Mouse (Mus musculus) retina, postnatal 1 day (tissue): ENCODE data around the gene Ina.

Experiments used
- DNase-seq: peaks from one replicate; pipeline ENCODE4 v3.0.0-alpha.2; 2012

Ina gene

GRCm38 (mm10) chr19:47016487-47016886, 2.0 kb downstream of the Ina start:
- peak; percentile 85 for DNase-seq

- peak; percentile 30 for DNase-seq
These were observed 3.3 kb downstream of the Ina start for GRCm38 (mm10) chr19:47017831-47018230.

GRCm38 (mm10) chr19:47018330-47018729, 3.8 kb downstream of the Ina start:
- DNase-seq, result no peak

- peak; percentile 63 for DNase-seq
These were observed 4.8 kb downstream of the Ina start for GRCm38 (mm10) chr19:47019326-47019725.

GRCm38 (mm10) chr19:47022709-47023108, 8.2 kb downstream of the Ina start:
- no peak for DNase-seq

- no peak for DNase-seq
These were observed 9.0 kb downstream of the Ina start for GRCm38 (mm10) chr19:47023546-47023945.

GRCm38 (mm10) chr19:47024954-47025353, 10.5 kb downstream of the Ina start:
- no peak for DNase-seq

GRCm38 (mm10) chr19:47026513-47026912, 12.0 kb downstream of the Ina start:
- no peak for DNase-seq

- DNase-seq, result peak; percentile 16
These were observed 15.3 kb downstream of the Ina start for GRCm38 (mm10) chr19:47029796-47030195.

- DNase-seq, result no peak
These were observed 17.3 kb downstream of the Ina start for GRCm38 (mm10) chr19:47031770-47032169.

GRCm38 (mm10) chr19:47034916-47035315, 20.4 kb downstream of the Ina start:
- DNase-seq, result no peak

- no peak for DNase-seq
These were observed 22.1 kb downstream of the Ina start for GRCm38 (mm10) chr19:47036596-47036995.

GRCm38 (mm10) chr19:47040720-47041473, 26.4 kb downstream of the Ina start:
- DNase-seq, result no peak

- peak; percentile 42 for DNase-seq
These were observed 29.1 kb downstream of the Ina start for GRCm38 (mm10) chr19:47043608-47044007.

- peak; percentile 9 for DNase-seq
These were observed 31.8 kb downstream of the Ina start for GRCm38 (mm10) chr19:47046343-47046742.

- no peak for DNase-seq
These were observed 32.8 kb downstream of the Ina start for GRCm38 (mm10) chr19:47047236-47047833.

GRCm38 (mm10) chr19:47049061-47049460, 34.6 kb downstream of the Ina start:
- no peak for DNase-seq

GRCm38 (mm10) chr19:47049840-47050239, 35.3 kb downstream of the Ina start:
- no peak for DNase-seq

GRCm38 (mm10) chr19:47050271-47051032, 36.0 kb downstream of the Ina start, which contains the start of gene Pcgf6:
Gene Pcgf6, minus strand, starts transcription at chr19:47050906.
- peak; percentile 87 for DNase-seq

- DNase-seq, result no peak
These were observed 38.4 kb downstream of the Ina start for GRCm38 (mm10) chr19:47052927-47053326.

- DNase-seq, result no peak
These were observed 39.0 kb downstream of the Ina start for GRCm38 (mm10) chr19:47053471-47053870.

GRCm38 (mm10) chr19:47057684-47058083, 43.2 kb downstream of the Ina start:
- no peak for DNase-seq

- no peak for DNase-seq
These were observed 51.4 kb downstream of the Ina start for GRCm38 (mm10) chr19:47065860-47066259.
